Mouse (Mus musculus) retina, postnatal 7 days (tissue): Measurements from ENCODE around the gene Tjp2.

Experiments
- DNase-seq: peaks from one replicate; pipeline ENCODE4 v3.0.0-alpha.2; 2012; ENCODE audit warnings: low read depth, low spot score

The Tjp2 gene

GRCm38 (mm10) chr19:24183680-24184235 is 41.1 kb downstream of the Tjp2 start:
- DNase-seq: no peak

- no peak for DNase-seq
These were observed 44.4 kb downstream of the Tjp2 start for GRCm38 (mm10) chr19:24180415-24180814.

- no peak for DNase-seq
These were observed 46.7 kb downstream of the Tjp2 start for GRCm38 (mm10) chr19:24178086-24178485.

- no peak for DNase-seq
These were observed 48.1 kb downstream of the Tjp2 start for GRCm38 (mm10) chr19:24176692-24177091.

- no peak for DNase-seq
These were observed 49.9 kb downstream of the Tjp2 start for GRCm38 (mm10) chr19:24174896-24175295.

GRCm38 (mm10) chr19:24173608-24174523 is 51.0 kb downstream of the Tjp2 start:
- peak; percentile 93 for DNase-seq

GRCm38 (mm10) chr19:24173020-24173419 is 51.8 kb downstream of the Tjp2 start:
- no peak for DNase-seq

GRCm38 (mm10) chr19:24168531-24168930 is 56.3 kb downstream of the Tjp2 start:
- DNase-seq: no peak

GRCm38 (mm10) chr19:24166516-24167091 is 58.2 kb downstream of the Tjp2 start:
- DNase-seq: no peak

GRCm38 (mm10) chr19:24163974-24164373 is 60.9 kb downstream of the Tjp2 start:
- no peak for DNase-seq

- no peak for DNase-seq
These were observed 64.4 kb downstream of the Tjp2 start for GRCm38 (mm10) chr19:24160460-24160859.

GRCm38 (mm10) chr19:24159751-24160150 is 65.1 kb downstream of the Tjp2 start:
- DNase-seq: no peak

- no peak for DNase-seq
These were observed 65.5 kb downstream of the Tjp2 start for GRCm38 (mm10) chr19:24159334-24159733.

- DNase-seq: no peak
These were observed 68.8 kb downstream of the Tjp2 start for GRCm38 (mm10) chr19:24156067-24156455.

- DNase-seq: no peak
These were observed 69.3 kb downstream of the Tjp2 start for GRCm38 (mm10) chr19:24155395-24156066.

- DNase-seq: no peak
These were observed 71.4 kb downstream of the Tjp2 start for GRCm38 (mm10) chr19:24153266-24154023.

GRCm38 (mm10) chr19:24144009-24144408 is 80.8 kb downstream of the Tjp2 start:
- no peak for DNase-seq

- no peak for DNase-seq
These were observed 82.2 kb downstream of the Tjp2 start for GRCm38 (mm10) chr19:24142621-24143061.

- no peak for DNase-seq
These were observed 84.5 kb downstream of the Tjp2 start for GRCm38 (mm10) chr19:24140298-24140697.

GRCm38 (mm10) chr19:24137392-24137791 is 87.4 kb downstream of the Tjp2 start:
- no peak for DNase-seq

- DNase-seq: no peak
These were observed 89.8 kb downstream of the Tjp2 start for GRCm38 (mm10) chr19:24134991-24135390.
